Mouse (Mus musculus) testis, adult 2 months (tissue): ENCODE measurements around the gene Tmem203. TPM values are rescaled to one million over a fixed set of nuclear protein-coding genes. Genes with fewer than 3 reads are reported as not detected.

Source experiments
- H3K27ac ChIP-seq: fragments of 200-500 bp; 2 replicates; pipeline ENCODE4 v1.5.1; 2012; ENCODE audit warnings: low read depth, low read length; ENCODE audit not compliant: control insufficient read depth, insufficient read depth
- H3K27me3 ChIP-seq: fragments of 200-500 bp; 2 replicates; pipeline ENCODE4 v1.6.1; 2012; ENCODE audit warnings: mild to moderate bottlenecking, low read length, moderate library complexity; ENCODE audit not compliant: control insufficient read depth, insufficient read depth
- H3K36me3 ChIP-seq: fragments of 200-500 bp; 2 replicates; pipeline ENCODE4 v1.6.1; 2012; ENCODE audit warnings: mild to moderate bottlenecking, low read length; ENCODE audit not compliant: control insufficient read depth, insufficient read depth
- H3K4me1 ChIP-seq: fragments of 200-500 bp; 2 replicates; pipeline ENCODE4 v1.6.1; 2012; ENCODE audit warnings: low read length; ENCODE audit not compliant: control insufficient read depth, insufficient read depth
- H3K4me3 ChIP-seq: fragments of 200-500 bp; 2 replicates; pipeline ENCODE4 v1.5.1; 2012; ENCODE audit warnings: low read depth, mild to moderate bottlenecking, low read length, moderate library complexity, mixed read lengths; ENCODE audit not compliant: control insufficient read depth
- CTCF ChIP-seq: fragments of 200-500 bp; IDR thresholded peaks from 2 replicates; pipeline ENCODE4 v1.5.1; 2012; ENCODE audit warnings: low read depth, mild to moderate bottlenecking, inconsistent platforms, low read length, moderate library complexity; ENCODE audit not compliant: control insufficient read depth, insufficient read depth, insufficient replicate concordance
- POLR2A ChIP-seq: fragments of 200-500 bp; IDR thresholded peaks from 2 replicates; pipeline ENCODE4 v1.6.1; 2012; ENCODE audit warnings: low read depth, mild to moderate bottlenecking, inconsistent platforms, low read length, moderate library complexity; ENCODE audit not compliant: control insufficient read depth
- polyA plus RNA-seq: library from polyadenylated mRNA; depleted of rRNA; stranded (reverse); fragments of >200 nt; gene quantifications from 2 replicates; pipeline ENCODE4 v1.2.3, GENCODE M21; 2012

Gene Tmem203
- polyA plus RNA-seq, 1 experiment: 63.3 TPM

- TF ChIP-seq POLR2A (no peak), CTCF (peak; percentile 36; the same call in 1 of the 2 replicates)
- no peaks in the 10 kb centered on the region for H3K4me1 ChIP-seq
- H3K36me3 ChIP-seq: no peaks in the 10 kb centered on the region; the same call in 1 of the 2 replicates
Measured at GRCm38 (mm10) chr2:25278928-25279882, 24.0 kb downstream of the Tmem203 start.

GRCm38 (mm10) chr2:25285551-25285950, 30.3 kb downstream of the Tmem203 start:
- TF ChIP-seq POLR2A (no peak), CTCF (no peak)
- Histone ChIP-seq H3K4me3 (peak overlapping the region; percentile 19; the same call in 1 of the 2 replicates), H3K27me3 (no peaks in the 10 kb centered on the region), H3K4me1 (peaks cover 2% of the 10 kb centered on the region), H3K36me3 (peaks cover 5% of the 10 kb centered on the region), H3K27ac (no peak overlapping the region)

More at GRCm38 (mm10) chr2:25278928-25279882, 24.0 kb downstream of the Tmem203 start:
- Histone ChIP-seq H3K27me3 (no peaks in the 10 kb centered on the region), H3K27ac (no peak overlapping the region), H3K4me3 (no peak overlapping the region)

- Histone ChIP-seq H3K27ac (no peak overlapping the region), H3K27me3 (no peaks in the 10 kb centered on the region)
Measured at GRCm38 (mm10) chr2:25286314-25286713, 31.1 kb downstream of the Tmem203 start.

GRCm38 (mm10) chr2:25286837-25287636, 31.8 kb downstream of the Tmem203 start:
- H3K4me1 ChIP-seq: peaks cover 5% of the 10 kb centered on the region
- TF ChIP-seq CTCF: no peak
- TF ChIP-seq POLR2A: no peak
- peaks cover 5% of the 10 kb centered on the region for H3K36me3 ChIP-seq
- H3K27me3 ChIP-seq: no peaks in the 10 kb centered on the region
- peak overlapping the region; percentile 33 for H3K27ac ChIP-seq
- H3K4me3 ChIP-seq: peak overlapping the region; percentile 76

More at GRCm38 (mm10) chr2:25286314-25286713, 31.1 kb downstream of the Tmem203 start:
- H3K4me3 ChIP-seq: peak overlapping the region; percentile 76
- H3K36me3 ChIP-seq: peaks cover 5% of the 10 kb centered on the region
- TF ChIP-seq CTCF (no peak), POLR2A (no peak)
- H3K4me1 ChIP-seq: peaks cover 5% of the 10 kb centered on the region

- Histone ChIP-seq H3K4me1 (peaks cover 8% of the 10 kb centered on the region), H3K36me3 (peaks cover 5% of the 10 kb centered on the region), H3K4me3 (peak within 1 kb of the TSS; percentile 76), H3K27ac (peak within 1 kb of the TSS; percentile 54), H3K27me3 (no peaks in the 10 kb centered on the region)
- TF ChIP-seq CTCF: no peak
- TF ChIP-seq POLR2A: peak; percentile 63
Measured at GRCm38 (mm10) chr2:25287927-25288649, 32.8 kb downstream of the Tmem203 start, which contains the start of gene Tmem210. TSS of gene Tmem210 (plus strand) at chr2:25288145.

- TF ChIP-seq CTCF (no peak), POLR2A (no peak)
- Histone ChIP-seq H3K4me1 (peaks cover 8% of the 10 kb centered on the region), H3K36me3 (peaks cover 5% of the 10 kb centered on the region), H3K4me3 (peak overlapping the region; percentile 76), H3K27ac (no peak overlapping the region), H3K27me3 (no peaks in the 10 kb centered on the region)
Measured at GRCm38 (mm10) chr2:25288734-25289345, 33.6 kb downstream of the Tmem203 start.
